Mouse (Mus musculus): Measurements from ENCODE around the gene Ddr1.

The Ddr1 gene

GRCm38 (mm10) chr17:35721676-35722075 lies 17.3 kb upstream of the Ddr1 start:
- no peak for DNase-seq (ENCODE audit: low spot score in 2 of 2)

GRCm38 (mm10) chr17:35720340-35720727 lies 15.9 kb upstream of the Ddr1 start:
- DNase-seq (ENCODE audit: low spot score in 2 of 2) = no peak

- no peak for DNase-seq (ENCODE audit: low spot score in 2 of 2)
Measured at GRCm38 (mm10) chr17:35719616-35720339, 15.4 kb upstream of the Ddr1 start.

- DNase-seq (ENCODE audit: low spot score in 2 of 2) = no peak
Measured at GRCm38 (mm10) chr17:35717080-35717479, 12.7 kb upstream of the Ddr1 start.

- DNase-seq (ENCODE audit: low spot score in 2 of 2) = no peak
Measured at GRCm38 (mm10) chr17:35716114-35716513, 11.7 kb upstream of the Ddr1 start.

GRCm38 (mm10) chr17:35710705-35711347 lies 6.4 kb upstream of the Ddr1 start:
- no peak for DNase-seq (ENCODE audit: low spot score in 2 of 2)

- DNase-seq (ENCODE audit: low spot score in 2 of 2) = no peak
Measured at GRCm38 (mm10) chr17:35708611-35709010, 4.2 kb upstream of the Ddr1 start.

- no peak for DNase-seq (ENCODE audit: low spot score in 2 of 2)
Measured at GRCm38 (mm10) chr17:35707929-35708328, 3.5 kb upstream of the Ddr1 start.

- DNase-seq (ENCODE audit: low spot score in 2 of 2) = no peak
Measured at GRCm38 (mm10) chr17:35705836-35706235, 1.4 kb upstream of the Ddr1 start.

- DNase-seq (ENCODE audit: low spot score in 2 of 2) = no peak
Measured at GRCm38 (mm10) chr17:35703751-35704271, 610 bp downstream of the Ddr1 start.

GRCm38 (mm10) chr17:35703065-35703464 lies 1.4 kb downstream of the Ddr1 start:
- DNase-seq (ENCODE audit: low spot score in 2 of 2) = no peak

- no peak for DNase-seq (ENCODE audit: low spot score in 2 of 2)
Measured at GRCm38 (mm10) chr17:35702605-35703004, 1.8 kb downstream of the Ddr1 start.

GRCm38 (mm10) chr17:35701978-35702461 lies 2.4 kb downstream of the Ddr1 start:
- no peak for DNase-seq (ENCODE audit: low spot score in 2 of 2)

GRCm38 (mm10) chr17:35701203-35701977 lies 3.0 kb downstream of the Ddr1 start:
- no peak for DNase-seq (ENCODE audit: low spot score in 2 of 2)

- DNase-seq (ENCODE audit: low spot score in 2 of 2) = peak in 1 of 2 experiments; percentile 11
Measured at GRCm38 (mm10) chr17:35700371-35700961, 4.0 kb downstream of the Ddr1 start.

GRCm38 (mm10) chr17:35699919-35700318 lies 4.5 kb downstream of the Ddr1 start:
- DNase-seq (ENCODE audit: low spot score in 2 of 2) = no peak

GRCm38 (mm10) chr17:35698501-35698883 lies 5.9 kb downstream of the Ddr1 start:
- DNase-seq (ENCODE audit: low spot score in 2 of 2) = no peak

- no peak for DNase-seq (ENCODE audit: low spot score in 2 of 2)
Measured at GRCm38 (mm10) chr17:35697759-35698500, 6.5 kb downstream of the Ddr1 start.

- no peak for DNase-seq (ENCODE audit: low spot score in 2 of 2)
Measured at GRCm38 (mm10) chr17:35697429-35697758, 7.0 kb downstream of the Ddr1 start.

- DNase-seq (ENCODE audit: low spot score in 2 of 2) = no peak
Measured at GRCm38 (mm10) chr17:35696691-35697090, 7.7 kb downstream of the Ddr1 start.

GRCm38 (mm10) chr17:35695289-35695688 lies 9.1 kb downstream of the Ddr1 start:
- peak in 1 of 2 experiments; percentile 28 for DNase-seq (ENCODE audit: low spot score in 2 of 2)
